Mouse (Mus musculus): ENCODE results near the gene Aoah.

DNA sequence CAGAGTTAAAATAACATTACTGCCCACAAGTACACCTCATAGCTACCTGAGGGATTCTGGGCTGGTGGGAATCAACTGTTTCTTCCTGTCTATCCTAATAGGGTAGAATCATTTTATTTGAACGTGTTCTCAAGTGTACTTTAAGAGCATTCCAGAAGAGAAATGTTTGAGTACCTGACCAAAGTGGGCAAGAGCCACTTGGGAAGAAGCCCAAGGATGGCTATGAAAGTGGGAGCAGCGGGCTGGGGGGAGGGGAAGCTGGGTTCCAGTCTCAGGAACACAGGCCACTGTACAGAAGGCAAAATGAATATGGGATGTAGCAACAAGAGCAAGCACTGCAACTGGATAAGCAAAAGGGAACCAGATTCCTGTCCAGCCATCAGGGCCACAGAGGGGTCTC, 111.3 kb downstream of the Aoah start:
- TF ChIP-seq CTCF (IDR thresholded peaks at IDR 0.05; ENCODE audit: low read depth) (no peak), EP300 (IDR thresholded peaks at IDR 0.05; ENCODE audit: low read depth) (no peak)
